Mouse (Mus musculus): ENCODE data around the gene Trap1. TPM values are rescaled to one million over a fixed set of nuclear protein-coding genes. Genes with fewer than 3 reads are reported as not detected.
"Not testable (repeated sequence)": the region's sequence is repeated elsewhere in the genome, so short reads cannot be mapped to it uniquely, and the experiment has no call there.

Gene Trap1
- polyA plus RNA-seq, 1 experiment = 103 TPM

- Histone ChIP-seq H3K4me2 (ENCODE audit: low read depth) (no peak overlapping the region), H3ac (ENCODE audit: control insufficient read depth, insufficient read length) (no peak overlapping the region), H3K36me3 (ENCODE audit: control insufficient read depth, insufficient read depth) (no peaks in the 10 kb centered on the region), H3K79me2 (ENCODE audit: control insufficient read depth, insufficient read depth) (no peaks in the 10 kb centered on the region), H3K4me3 (no peak overlapping the region), H3K27me3 (ENCODE audit: control insufficient read depth, insufficient read depth, insufficient read length) (no peaks in the 10 kb centered on the region)
- no peak for TF ChIP-seq TCF3 (IDR thresholded peaks at IDR 0.05; ENCODE audit: insufficient read length, low read depth)
- TF ChIP-seq E2F4 (IDR thresholded peaks at IDR 0.05; ENCODE audit: insufficient read depth) = no peak
- no peak for TF ChIP-seq MAX (IDR thresholded peaks at IDR 0.05; ENCODE audit: low read depth)
- TF ChIP-seq MYOG (IDR thresholded peaks at IDR 0.05; ENCODE audit: control insufficient read depth in 1 of 3, insufficient read depth in 1 of 3, insufficient read length in 2 of 3, low read depth in 2 of 3) = no peak
- no peak for TF ChIP-seq TCF12 (IDR thresholded peaks at IDR 0.05; ENCODE audit: insufficient read depth, poor library complexity, severe bottlenecking)
- TF ChIP-seq MYOD1 (IDR thresholded peaks at IDR 0.05; ENCODE audit: control insufficient read depth in 1 of 3, insufficient read length in 2 of 3, low read depth in 2 of 3) = no peak
- TF ChIP-seq POLR2A (IDR thresholded peaks at IDR 0.05; ENCODE audit: insufficient read length, low read depth) = no peak
- no peak for TF ChIP-seq SRF (IDR thresholded peaks at IDR 0.05; ENCODE audit: control insufficient read depth, insufficient read length, low read depth)
- no peak for TF ChIP-seq REST (IDR thresholded peaks at IDR 0.05; ENCODE audit: insufficient read depth, insufficient read length)
- no peak for TF ChIP-seq USF1 (IDR thresholded peaks at IDR 0.05; ENCODE audit: low read depth)
- TF ChIP-seq POLR2AphosphoS2 (IDR thresholded peaks at IDR 0.05; ENCODE audit: insufficient read length, low read depth) = no peak
- no peak for TF ChIP-seq CEBPB (IDR thresholded peaks at IDR 0.05; ENCODE audit: insufficient read depth, poor library complexity, severe bottlenecking)
Measured at GRCm38 (mm10) chr16:4022719-4023118, 54.9 kb downstream of the Trap1 start.

DNA sequence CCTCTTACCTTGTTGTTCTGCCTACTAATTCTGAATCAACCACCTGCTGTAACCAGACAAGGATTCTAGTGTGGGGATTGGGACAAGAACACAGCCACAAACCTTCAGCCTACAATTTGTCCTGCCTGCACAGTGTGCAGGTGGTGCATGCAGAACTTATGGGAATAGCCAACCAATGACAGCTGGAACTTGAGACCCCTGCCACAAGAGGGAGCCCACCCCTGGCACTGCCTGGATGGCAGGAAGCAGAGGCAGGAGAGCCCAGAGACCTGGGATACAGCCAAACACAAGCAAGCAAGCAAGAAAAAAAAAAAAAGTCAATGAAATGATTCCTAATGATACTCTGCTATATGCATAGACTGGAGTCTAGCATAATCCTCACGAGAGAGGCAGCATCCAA is 56.4 kb downstream of the Trap1 start:
- Histone ChIP-seq H3ac (ENCODE audit: control insufficient read depth, insufficient read length) (no peak overlapping the region), H3K4me3 (no peak overlapping the region), H3K27me3 (ENCODE audit: control insufficient read depth, insufficient read depth, insufficient read length) (no peaks in the 10 kb centered on the region), H3K36me3 (ENCODE audit: control insufficient read depth, insufficient read depth) (no peaks in the 10 kb centered on the region), H3K79me2 (ENCODE audit: control insufficient read depth, insufficient read depth) (no peaks in the 10 kb centered on the region), H3K4me2 (ENCODE audit: low read depth) (no peak overlapping the region)
- TF ChIP-seq POLR2AphosphoS2 (IDR thresholded peaks at IDR 0.05; ENCODE audit: insufficient read length, low read depth) = no peak
- no peak for TF ChIP-seq POLR2A (IDR thresholded peaks at IDR 0.05; ENCODE audit: insufficient read length, low read depth)
- no peak for TF ChIP-seq MAX (IDR thresholded peaks at IDR 0.05; ENCODE audit: low read depth)
- TF ChIP-seq USF1 (IDR thresholded peaks at IDR 0.05; ENCODE audit: low read depth) = no peak
- TF ChIP-seq SRF (IDR thresholded peaks at IDR 0.05; ENCODE audit: control insufficient read depth, insufficient read length, low read depth) = no peak
- TF ChIP-seq REST (IDR thresholded peaks at IDR 0.05; ENCODE audit: insufficient read depth, insufficient read length) = no peak
- TF ChIP-seq E2F4 (IDR thresholded peaks at IDR 0.05; ENCODE audit: insufficient read depth) = no peak

GRCm38 (mm10) chr16:4017466-4017865 is 60.2 kb downstream of the Trap1 start:
- not testable (repeated sequence) for H3K4me3 ChIP-seq; H3K27me3 ChIP-seq (ENCODE audit: control insufficient read depth, insufficient read depth, insufficient read length); H3K36me3 ChIP-seq (ENCODE audit: control insufficient read depth, insufficient read depth); H3ac ChIP-seq (ENCODE audit: control insufficient read depth, insufficient read length); H3K79me2 ChIP-seq (ENCODE audit: control insufficient read depth, insufficient read depth); H3K4me2 ChIP-seq (ENCODE audit: low read depth)

- not testable (repeated sequence) for H3K79me2 ChIP-seq (ENCODE audit: control insufficient read depth, insufficient read depth)
Measured at GRCm38 (mm10) chr16:4016786-4017185, 60.8 kb downstream of the Trap1 start.

GRCm38 (mm10) chr16:4014040-4014668 is 63.5 kb downstream of the Trap1 start:
- Histone ChIP-seq H3K4me2 (ENCODE audit: low read depth) (no peak overlapping the region), H3K27me3 (ENCODE audit: control insufficient read depth, insufficient read depth, insufficient read length) (no peaks in the 10 kb centered on the region), H3K4me3 (no peak overlapping the region), H3K79me2 (ENCODE audit: control insufficient read depth, insufficient read depth) (no peaks in the 10 kb centered on the region), H3ac (ENCODE audit: control insufficient read depth, insufficient read length) (no peak overlapping the region), H3K36me3 (ENCODE audit: control insufficient read depth, insufficient read depth) (no peaks in the 10 kb centered on the region)
- TF ChIP-seq E2F4 (IDR thresholded peaks at IDR 0.05; ENCODE audit: insufficient read depth) (no peak), REST (IDR thresholded peaks at IDR 0.05; ENCODE audit: insufficient read depth, insufficient read length) (no peak), MYOD1 (IDR thresholded peaks at IDR 0.05; ENCODE audit: control insufficient read depth in 1 of 3, insufficient read length in 2 of 3, low read depth in 2 of 3) (no peak), TCF12 (IDR thresholded peaks at IDR 0.05; ENCODE audit: insufficient read depth, poor library complexity, severe bottlenecking) (no peak), MYOG (IDR thresholded peaks at IDR 0.05; ENCODE audit: control insufficient read depth in 1 of 3, insufficient read depth in 1 of 3, insufficient read length in 2 of 3, low read depth in 2 of 3) (no peak), MAX (IDR thresholded peaks at IDR 0.05; ENCODE audit: low read depth) (no peak), POLR2A (IDR thresholded peaks at IDR 0.05; ENCODE audit: insufficient read length, low read depth) (no peak), USF1 (IDR thresholded peaks at IDR 0.05; ENCODE audit: low read depth) (no peak), TCF3 (IDR thresholded peaks at IDR 0.05; ENCODE audit: insufficient read length, low read depth) (no peak), POLR2AphosphoS2 (IDR thresholded peaks at IDR 0.05; ENCODE audit: insufficient read length, low read depth) (no peak), SRF (IDR thresholded peaks at IDR 0.05; ENCODE audit: control insufficient read depth, insufficient read length, low read depth) (no peak), CEBPB (IDR thresholded peaks at IDR 0.05; ENCODE audit: insufficient read depth, poor library complexity, severe bottlenecking) (no peak)

More at GRCm38 (mm10) chr16:4016786-4017185, 60.8 kb downstream of the Trap1 start:
- H3K27me3 ChIP-seq (ENCODE audit: control insufficient read depth, insufficient read depth, insufficient read length); H3K4me3 ChIP-seq; H3K4me2 ChIP-seq (ENCODE audit: low read depth); H3K36me3 ChIP-seq (ENCODE audit: control insufficient read depth, insufficient read depth); H3ac ChIP-seq (ENCODE audit: control insufficient read depth, insufficient read length): not testable (repeated sequence)
